Mouse (Mus musculus) stomach, adult 2 months (tissue): ENCODE data around the gene Gm527. TPM values are rescaled to one million over a fixed set of nuclear protein-coding genes. Genes with fewer than 3 reads are reported as not detected.

Experiments used
- polyA plus RNA-seq: library from polyadenylated mRNA; depleted of rRNA; stranded (reverse); fragments of >200 nt; gene quantifications from 2 replicates; pipeline ENCODE4 v1.2.3, GENCODE M21; 2012; rRNA removed

Gm527 gene
- polyA plus RNA-seq: 0.08 TPM in 1 of 2 replicates, not detected in the other

DNA sequence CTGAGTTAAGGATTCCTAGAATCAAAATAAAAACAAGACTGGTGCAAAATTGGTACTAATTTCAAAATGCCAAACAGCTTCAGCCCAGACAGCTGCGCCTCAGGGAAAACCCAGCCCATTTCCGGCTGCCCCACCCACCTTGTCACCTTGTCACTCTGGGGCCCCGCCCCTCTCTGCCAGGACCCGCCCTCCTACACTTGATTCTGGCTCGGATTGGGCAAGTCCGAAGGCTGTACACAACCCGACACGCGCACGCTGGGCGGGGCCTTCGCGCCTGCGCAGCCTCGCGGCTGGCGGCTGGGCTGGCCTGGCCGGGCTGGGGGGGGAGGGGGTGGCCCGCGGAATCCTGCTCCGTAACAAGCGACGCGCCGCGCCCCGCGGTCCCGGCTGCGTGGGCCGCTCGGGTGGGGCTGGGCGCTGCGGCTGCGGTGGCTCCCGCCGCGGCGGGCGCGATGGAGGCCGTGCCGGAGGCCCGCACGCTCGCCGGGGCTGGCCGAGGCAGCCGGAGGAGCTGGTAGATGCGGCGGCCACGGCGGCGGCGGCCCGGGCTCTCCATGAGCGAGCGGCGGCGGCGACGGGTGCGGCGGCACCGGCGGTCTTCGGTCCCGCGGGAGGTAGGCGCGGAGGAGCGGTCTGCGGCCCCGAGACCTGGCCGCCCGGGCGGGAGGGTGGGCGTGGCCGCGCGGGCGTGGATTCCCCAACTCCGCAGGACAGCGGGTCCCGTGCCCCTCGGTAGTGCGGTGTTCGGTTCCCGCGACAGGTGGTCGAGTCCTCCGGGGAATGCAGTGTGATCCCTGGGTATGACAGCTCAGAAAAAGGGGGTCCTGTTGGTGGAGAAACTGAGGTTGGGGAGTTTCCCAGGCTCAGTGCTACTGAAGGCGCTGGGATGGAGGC is at the start of gene Gm527:
Gene Gm527, plus strand, starts transcription at position 329 of the 894 bp plus-strand sequence.

DNA sequence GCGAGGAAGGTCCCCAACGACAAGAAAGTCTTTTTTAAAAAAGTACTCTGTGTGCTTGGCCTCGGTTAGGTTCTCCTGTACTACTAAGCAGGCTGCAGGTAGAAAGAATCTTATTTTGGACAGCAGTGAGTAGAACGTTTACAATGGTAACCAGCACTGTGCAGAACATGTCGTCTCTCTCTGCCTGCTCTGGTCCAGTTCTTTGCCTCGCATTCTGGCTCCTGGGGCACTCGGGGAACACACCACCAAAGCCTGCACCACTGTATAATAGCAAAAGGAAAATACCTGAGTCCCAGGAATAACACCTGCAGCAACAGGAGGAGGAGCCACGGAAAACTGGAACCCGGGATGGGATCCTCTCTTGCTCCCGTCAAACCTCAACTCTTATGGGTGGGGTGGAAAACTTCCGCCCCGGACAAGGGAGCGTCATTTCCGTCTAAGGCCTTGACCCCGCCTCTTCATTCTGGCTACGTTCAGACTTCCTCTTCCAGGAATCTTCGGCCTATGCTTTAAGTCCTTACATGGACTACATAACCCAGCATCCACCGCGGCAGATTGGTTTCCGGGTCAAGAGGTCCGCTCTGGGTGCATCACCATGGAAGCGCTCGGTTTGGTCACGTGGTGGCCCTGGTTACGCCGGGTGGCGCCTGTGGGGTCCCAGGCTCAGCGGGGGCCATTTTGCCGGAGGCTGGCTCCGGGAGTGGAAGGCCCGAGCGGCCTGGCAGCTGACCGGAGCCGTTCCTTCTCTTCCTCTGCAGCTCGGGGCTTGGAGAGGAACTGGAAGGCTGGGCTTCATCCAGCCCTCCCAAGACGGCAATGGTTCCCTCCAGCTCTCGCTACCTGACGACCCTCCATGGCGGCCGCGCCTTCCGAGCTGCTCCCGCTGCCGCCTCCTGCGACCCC is 47.7 kb downstream of the Gm527 start, which contains the start of the genes Klhl28 and Togaram1:
Gene Klhl28, minus strand, starts transcription at position 411 of the 903 bp plus-strand sequence.
Gene Togaram1, plus strand, starts transcription at position 681 of the 903 bp plus-strand sequence.

Other genes starting within 250 kb of the Gm527 start
- 0.12 and 0.70 TPM in 2 replicates for gene Klhl28, start 47.6 kb downstream of the Gm527 start, polyA plus RNA-seq
- 0.53 and 0.89 TPM in 2 replicates for gene Togaram1, start 47.9 kb downstream of the Gm527 start, polyA plus RNA-seq
- 0.34 and 1.0 TPM in 2 replicates for gene Prpf39, start 118.4 kb downstream of the Gm527 start, polyA plus RNA-seq
- gene Fkbp3, start 156.1 kb downstream of the Gm527 start, polyA plus RNA-seq: 1.9 and 2.7 TPM in 2 replicates
- gene Fancm, start 157.7 kb downstream of the Gm527 start, polyA plus RNA-seq: 0.21 and 0.27 TPM in 2 replicates